Mouse (Mus musculus) bone marrow, adult 2 months (tissue): ENCODE measurements around the gene Wbp2. TPM values are rescaled to one million over a fixed set of nuclear protein-coding genes. Genes with fewer than 3 reads are reported as not detected.

Experiments used
- H3K27ac ChIP-seq: fragments of 200-500 bp; 2 replicates; pipeline ENCODE4 v1.5.1; 2012; ENCODE audit warnings: low read depth, mild to moderate bottlenecking, control low read depth, inconsistent platforms, low read length; ENCODE audit not compliant: control insufficient read depth, poor library complexity, insufficient read depth
- H3K4me1 ChIP-seq: fragments of 200-500 bp; 2 replicates; pipeline ENCODE4 v1.6.1; 2011; ENCODE audit warnings: low read length; ENCODE audit not compliant: control insufficient read depth, insufficient read depth
- H3K4me3 ChIP-seq: fragments of 200-500 bp; replicated peaks from 2 replicates; pipeline ENCODE3; 2011; ENCODE audit warnings: mild to moderate bottlenecking, low read depth, low read length, control low read depth; ENCODE audit not compliant: control insufficient read depth
- CTCF ChIP-seq: fragments of 200-500 bp; IDR thresholded peaks from 2 replicates; pipeline ENCODE4 v1.5.1; 2011; ENCODE audit warnings: low read length, control low read depth; ENCODE audit not compliant: control insufficient read depth, insufficient read depth
- POLR2A ChIP-seq: fragments of 200-500 bp; IDR thresholded peaks from 2 replicates; pipeline ENCODE4 v1.6.1; 2011; ENCODE audit warnings: low read depth, mild to moderate bottlenecking, control low read depth, low read length, borderline replicate concordance; ENCODE audit not compliant: control insufficient read depth
- WGBS: fragments of 180-500 bp; shearing (Covaris S2); methylation state at CpG from one replicate; pipeline ENCODE4 v1.1.7; 2018; 5-methylcytosine and 5-hydroxymethylcytosine counted together
- polyA plus RNA-seq: library from polyadenylated mRNA; stranded (reverse); fragments of >200 nt; gene quantifications from 2 replicates; pipeline ENCODE4 v1.2.4, GENCODE M21; 2011; ENCODE audit warnings: low replicate concordance; ENCODE audit not compliant: missing spikeins, insufficient read depth, insufficient read length

Wbp2 gene
- polyA plus RNA-seq, 1 experiment, result 68.0 TPM

DNA sequence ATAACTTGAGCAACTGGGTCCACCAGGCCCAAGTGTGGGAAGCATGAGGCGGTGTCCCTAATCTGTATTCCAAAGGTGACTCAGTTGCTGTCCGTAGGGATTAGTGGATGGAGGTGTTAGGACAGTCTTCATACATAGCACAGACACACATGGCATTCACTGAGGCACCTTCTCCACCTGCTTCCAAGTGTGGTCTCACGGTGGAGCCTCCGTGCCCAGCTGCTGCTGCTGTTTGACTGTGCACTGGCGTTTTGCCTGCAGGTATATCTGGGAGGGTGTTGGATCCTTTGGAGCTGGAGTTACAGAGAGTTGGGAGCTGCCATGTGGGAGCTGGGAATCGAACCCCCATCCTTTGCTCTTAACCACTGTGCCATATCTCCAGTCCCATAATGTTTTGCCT, 52.2 kb downstream of the Wbp2 start:
- peaks cover 3% of the 10 kb centered on the region for H3K4me1 ChIP-seq

GRCm38 (mm10) chr11:116030898-116031845, 55.6 kb downstream of the Wbp2 start:
- peaks cover 4% of the 10 kb centered on the region for H3K4me1 ChIP-seq
- 24% methylated on average over 14 of the region's 14 CpGs for WGBS

More for the DNA sequence above, 52.2 kb downstream of the Wbp2 start:
- TF ChIP-seq POLR2A (no peak), CTCF (no peak)
- 89% methylated on average over 6 of the region's 6 CpGs for WGBS
- Histone ChIP-seq H3K27ac (no peak overlapping the region), H3K4me3 (no peak overlapping the region)

GRCm38 (mm10) chr11:116030088-116030897, 56.5 kb downstream of the Wbp2 start, which contains the start of gene Unk:
TSS of gene Unk (plus strand) at chr11:116030322.
- TF ChIP-seq POLR2A (peak; percentile 96), CTCF (no peak)
- WGBS, result under 1% methylated on average over 67 of the region's 67 CpGs

More at GRCm38 (mm10) chr11:116030898-116031845, 55.6 kb downstream of the Wbp2 start:
- Histone ChIP-seq H3K4me3 (peak overlapping the region; percentile 64), H3K27ac (peak overlapping the region; percentile 97)
- no peak for TF ChIP-seq POLR2A
- TF ChIP-seq CTCF, result no peak

GRCm38 (mm10) chr11:116029086-116029865, 57.5 kb downstream of the Wbp2 start:
- TF ChIP-seq CTCF (no peak), POLR2A (no peak)
- H3K4me1 ChIP-seq, result peaks cover 4% of the 10 kb centered on the region
- peak overlapping the region; percentile 64 for H3K4me3 ChIP-seq
- H3K27ac ChIP-seq, result no peak overlapping the region
- 64% methylated on average over 6 of the region's 6 CpGs for WGBS

More at GRCm38 (mm10) chr11:116030088-116030897, 56.5 kb downstream of the Wbp2 start, which contains the start of gene Unk:
- Histone ChIP-seq H3K27ac (peak within 1 kb of the TSS; percentile 97), H3K4me3 (peak within 1 kb of the TSS; percentile 64), H3K4me1 (peaks cover 4% of the 10 kb centered on the region)

Other genes with a start within 250 kb of the Wbp2 start
- 0.57 TPM in 1 of 2 replicates, not detected in the other for gene Myo15b, start 228.6 kb downstream of the Wbp2 start, polyA plus RNA-seq
- 44.8 and 74.9 TPM in 2 replicates for gene Smim5, start 187.0 kb downstream of the Wbp2 start, polyA plus RNA-seq
- gene Smim6, start 175.0 kb downstream of the Wbp2 start, polyA plus RNA-seq, result 4.4 and 13.1 TPM in 2 replicates
- gene Sap30bp, start 153.7 kb downstream of the Wbp2 start, polyA plus RNA-seq, result 12.8 and 21.7 TPM in 2 replicates
- gene Recql5, start 153.5 kb downstream of the Wbp2 start, polyA plus RNA-seq, result 17.4 and 40.9 TPM in 2 replicates
- 0.47 and 1.7 TPM in 2 replicates for gene Itgb4, start 112.3 kb downstream of the Wbp2 start, polyA plus RNA-seq
- gene Galk1, start 74.3 kb downstream of the Wbp2 start, polyA plus RNA-seq, result 16.7 and 27.0 TPM in 2 replicates
- gene H3f3b, start 59.0 kb downstream of the Wbp2 start, polyA plus RNA-seq, result 386 and 402 TPM in 2 replicates
- 11.8 and 43.0 TPM in 2 replicates for gene Unk, start 56.7 kb downstream of the Wbp2 start, polyA plus RNA-seq
- gene Unc13d, start 9.0 kb downstream of the Wbp2 start, polyA plus RNA-seq, result 31.2 and 63.0 TPM in 2 replicates
- 3.1 and 8.9 TPM in 2 replicates for gene Trim47, start 40.2 kb upstream of the Wbp2 start, polyA plus RNA-seq
- 5.2 and 8.2 TPM in 2 replicates for gene Trim65, start 44.1 kb upstream of the Wbp2 start, polyA plus RNA-seq
- 28.0 and 38.3 TPM in 2 replicates for gene Mrpl38, start 51.9 kb upstream of the Wbp2 start, polyA plus RNA-seq
- gene Fbf1, start 81.2 kb upstream of the Wbp2 start, polyA plus RNA-seq, result 10.8 and 16.1 TPM in 2 replicates
- gene Ten1, start 111.9 kb upstream of the Wbp2 start, polyA plus RNA-seq, result 20.2 and 30.0 TPM in 2 replicates
- 9.8 and 20.0 TPM in 2 replicates for gene Acox1, start 112.0 kb upstream of the Wbp2 start, polyA plus RNA-seq
- gene Evpl, start 151.1 kb upstream of the Wbp2 start, polyA plus RNA-seq, result 0.30 TPM in 1 of 2 replicates, not detected in the other
- 23.8 and 44.5 TPM in 2 replicates for gene Srp68, start 187.2 kb upstream of the Wbp2 start, polyA plus RNA-seq
- not detected in 2 replicates for gene Galr2, start 193.9 kb upstream of the Wbp2 start, polyA plus RNA-seq
- gene Exoc7, start 220.2 kb upstream of the Wbp2 start, polyA plus RNA-seq, result 39.1 and 47.2 TPM in 2 replicates
- not detected in 2 replicates for gene Foxj1, start 248.4 kb upstream of the Wbp2 start, polyA plus RNA-seq